ENCODE assay signal across 11 mouse cellular contexts in genomic region chr1:180626141-180626540, GRCm38 (mm10). TPM values are rescaled to one million over a fixed set of nuclear protein-coding genes. Genes with fewer than 3 reads are reported as not detected.
A peak's percentile ranks its signal among the peaks of the same experiment; 100 is the strongest.
DNase-seq lines count a peak whose midpoint lies in the region; ATAC-seq lines count a peak whose summit lies in the region.
"Had no signal": no experiment of that assay in that cellular context is flagged by ENCODE, and none has a peak within 500 bp of the region (broad histone marks: within the 10 kb centered on the region; RNA-seq: fewer than 3 reads in every experiment).

No protein-coding gene starts in this region.

- H3K4me1 ChIP-seq in heart, embryonic 15.5 days (replicated peaks), result peaks cover 12% of the 10 kb centered on the region
- H3K4me1 ChIP-seq: limb, embryonic 15.5 days had no signal

- intact Hi-C loops in left cerebral cortex, postnatal 36 days (cut with DNase I), result no loop called here

- H3K4me3 ChIP-seq in heart, embryonic 15.5 days, result no peak overlapping the region
- H3K4me3 ChIP-seq: forebrain, embryonic 10.5 days; limb, embryonic 15.5 days had no signal

- H3K27ac ChIP-seq in heart, embryonic 15.5 days, result peak overlapping the region; percentile 80
- H3K27ac ChIP-seq: forebrain, embryonic 10.5 days; limb, embryonic 15.5 days had no signal

- DNase-seq in testis, postnatal 14 days (ENCODE audit: low spot score), result peak; percentile 40
- DNase-seq in testis, postnatal 10 days (ENCODE audit: low spot score), result no peak
- DNase-seq in kidney, postnatal 10 days, result peak; percentile 78
- DNase-seq in cerebellum, adult 11-12 months, result no peak
- no peak for DNase-seq in layer of hippocampus, adult 18-20 months (ENCODE audit: low spot score in 2 of 2)
- no peak for DNase-seq in left cerebral cortex, postnatal 36 days (ENCODE audit: low spot score in 2 of 2)
- DNase-seq in cerebellum, adult 18-20 months, result no peak

- 16% methylated on average over 2 of the region's 2 CpGs for WGBS in heart, embryonic 15.5 days

- no peaks in the 10 kb centered on the region for H3K27me3 ChIP-seq in heart, embryonic 15.5 days
- H3K27me3 ChIP-seq: limb, embryonic 15.5 days had no signal

- H3K9me3 ChIP-seq in heart, embryonic 15.5 days (replicated peaks), result 0 out of 2 replicates have a peak, but pooled peaks cover 5% of the 10 kb centered on the region
- H3K9me3 ChIP-seq: limb, embryonic 15.5 days had no signal

- peak; percentile 87 for ATAC-seq in heart, embryonic 15.5 days (replicated peaks; ENCODE audit: insufficient number of reproducible peaks, insufficient read depth, low FRiP score, low read depth)
- ATAC-seq: intestine, postnatal 0 days had no signal

- no peaks in the 10 kb centered on the region for H3K36me3 ChIP-seq in heart, embryonic 15.5 days
- H3K36me3 ChIP-seq: forebrain, embryonic 10.5 days; limb, embryonic 15.5 days had no signal

- no peak overlapping the region for H3K4me2 ChIP-seq in heart, embryonic 15.5 days
- H3K4me2 ChIP-seq: limb, embryonic 15.5 days had no signal

- H3K9ac ChIP-seq in heart, embryonic 15.5 days, result no peak overlapping the region
- H3K9ac ChIP-seq: limb, embryonic 15.5 days had no signal

RNA-seq across cellular contexts. Expression of gene Lin9, which starts 14.8 kb away (rescaled TPM):
- 12.3 and 13.4 TPM in 2 replicates for polyA plus RNA-seq in heart, embryonic 15.5 days (2015; fragmentation: Nextera tagmentation; extraction: Ambion mirVana)
- total RNA-seq in layer of hippocampus, adult 18-20 months (2021), result 1 to 10 TPM; 3.6 to 4.3 TPM
- total RNA-seq in left cerebral cortex, postnatal 36 days (2021), result 1 to 10 TPM; 4.2 to 4.5 TPM

RNA-seq across cellular contexts. Expression of gene Parp1, which starts 57.4 kb away (rescaled TPM):
- polyA plus RNA-seq in heart, embryonic 15.5 days (2015; fragmentation: Nextera tagmentation; extraction: Ambion mirVana), result 69.2 and 88.7 TPM in 2 replicates
- total RNA-seq in layer of hippocampus, adult 18-20 months (2021), result 100 to 1,000 TPM; 123 to 129 TPM
- 10 to 100 TPM; 87.3 to 88.3 TPM for total RNA-seq in left cerebral cortex, postnatal 36 days (2021)

Comparison
In these comparisons a context has a peak if more than half of its experiments do, and no peak if none do; other contexts are left out.
1. DNase-seq: peak in testis, postnatal 14 days (single experiment) and kidney, postnatal 10 days (single experiment); none in testis, postnatal 10 days (single experiment), cerebellum, adult 11-12 months (single experiment), layer of hippocampus, adult 18-20 months (0 of 2), left cerebral cortex, postnatal 36 days (0 of 2) and cerebellum, adult 18-20 months (0 of 2).